Mouse (Mus musculus): ENCODE results near the gene Pitx2. TPM values are rescaled to one million over a fixed set of nuclear protein-coding genes. Genes with fewer than 3 reads are reported as not detected.

Gene Pitx2
- total RNA-seq, 2 experiments from 2014 or later: 2.5 to 6.4 TPM

DNA sequence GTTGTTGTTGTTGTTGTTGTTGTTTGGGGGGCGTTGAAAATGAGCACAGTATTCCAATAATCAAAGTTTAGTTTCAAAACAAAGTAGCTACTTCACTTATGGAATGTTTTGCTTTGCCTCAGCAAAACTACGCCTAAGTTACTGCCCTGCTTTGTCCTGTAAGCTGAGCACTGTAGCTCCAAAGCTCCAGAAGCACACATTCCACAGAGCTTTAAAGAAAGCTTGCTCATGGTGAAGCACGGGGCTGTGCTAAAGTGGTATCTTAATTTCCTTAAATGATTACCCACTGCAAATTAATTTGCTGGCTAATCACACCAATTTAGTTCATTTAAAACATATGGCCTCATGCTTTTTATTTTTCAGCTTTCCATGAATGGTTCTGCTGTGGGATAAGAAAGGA, 1.5 kb downstream of the Pitx2 start:
- intact Hi-C loops (cut with DNase I): loop anchor here (10.0 kb wide), 1 partner anchor 316 kb away; no protein-coding TSS in a partner anchor
- no peak for DNase-seq

- intact Hi-C loops (cut with DNase I): loop anchor here (2.0 to 10.0 kb wide), 2 partner anchors 317 to 853 kb away; no protein-coding TSS in a partner anchor
Observed at GRCm38 (mm10) chr3:129201681-129202255, 2.1 kb downstream of the Pitx2 start.

DNA sequence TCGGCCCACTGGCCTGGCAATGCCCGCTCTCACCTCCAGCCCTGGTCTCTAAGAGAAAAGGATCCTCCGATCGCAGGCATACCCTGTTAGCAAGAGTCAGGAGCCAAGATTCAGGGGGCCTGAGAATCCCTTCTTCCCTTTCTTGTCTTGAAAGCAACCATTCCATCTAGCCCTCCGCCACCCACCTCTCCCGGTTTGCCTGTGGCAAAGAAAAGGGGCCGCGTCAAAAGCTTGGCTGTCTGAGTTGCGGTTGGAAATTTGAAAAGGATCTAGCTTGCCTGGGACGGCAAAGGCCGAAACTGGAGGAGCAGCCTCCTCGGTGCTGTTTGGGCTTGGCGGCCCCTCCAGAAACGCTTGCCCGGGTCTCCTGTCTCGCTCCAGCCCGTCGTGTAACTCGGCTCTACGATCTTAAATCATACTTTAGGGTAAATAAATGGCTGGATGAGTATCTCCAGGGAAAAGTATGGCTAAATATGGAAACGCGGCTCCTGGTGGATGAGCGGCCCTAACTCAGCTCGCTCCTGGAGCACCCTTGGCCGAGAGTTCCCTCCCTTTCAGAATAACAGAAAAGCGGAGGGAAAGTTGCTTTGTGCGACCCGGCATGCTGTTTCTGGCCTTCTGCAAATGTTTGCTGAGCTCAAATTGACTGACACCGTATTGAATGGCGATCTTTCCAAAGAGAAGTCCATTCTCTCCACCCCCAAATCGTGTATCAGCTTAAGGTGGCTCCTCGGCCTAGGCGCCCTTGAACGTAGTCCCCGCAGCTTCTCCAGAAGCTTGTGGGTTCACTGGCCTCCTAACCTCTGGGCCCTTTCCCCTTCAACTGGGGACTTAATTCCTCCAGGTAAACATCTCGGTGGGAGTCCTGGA, 3.4 kb downstream of the Pitx2 start:
- intact Hi-C loops (cut with DNase I): loop anchor here (2.0 to 10.0 kb wide), 2 partner anchors 318 to 854 kb away; no protein-coding TSS in a partner anchor
- DNase-seq: no peak

More at GRCm38 (mm10) chr3:129201681-129202255, 2.1 kb downstream of the Pitx2 start:
- DNase-seq: no peak

GRCm38 (mm10) chr3:129203761-129204440, 4.2 kb downstream of the Pitx2 start:
- intact Hi-C loops (cut with DNase I): loop anchor here (2.0 to 10.0 kb wide), 2 partner anchors 319 to 855 kb away; no protein-coding TSS in a partner anchor
- no peak for DNase-seq

DNA sequence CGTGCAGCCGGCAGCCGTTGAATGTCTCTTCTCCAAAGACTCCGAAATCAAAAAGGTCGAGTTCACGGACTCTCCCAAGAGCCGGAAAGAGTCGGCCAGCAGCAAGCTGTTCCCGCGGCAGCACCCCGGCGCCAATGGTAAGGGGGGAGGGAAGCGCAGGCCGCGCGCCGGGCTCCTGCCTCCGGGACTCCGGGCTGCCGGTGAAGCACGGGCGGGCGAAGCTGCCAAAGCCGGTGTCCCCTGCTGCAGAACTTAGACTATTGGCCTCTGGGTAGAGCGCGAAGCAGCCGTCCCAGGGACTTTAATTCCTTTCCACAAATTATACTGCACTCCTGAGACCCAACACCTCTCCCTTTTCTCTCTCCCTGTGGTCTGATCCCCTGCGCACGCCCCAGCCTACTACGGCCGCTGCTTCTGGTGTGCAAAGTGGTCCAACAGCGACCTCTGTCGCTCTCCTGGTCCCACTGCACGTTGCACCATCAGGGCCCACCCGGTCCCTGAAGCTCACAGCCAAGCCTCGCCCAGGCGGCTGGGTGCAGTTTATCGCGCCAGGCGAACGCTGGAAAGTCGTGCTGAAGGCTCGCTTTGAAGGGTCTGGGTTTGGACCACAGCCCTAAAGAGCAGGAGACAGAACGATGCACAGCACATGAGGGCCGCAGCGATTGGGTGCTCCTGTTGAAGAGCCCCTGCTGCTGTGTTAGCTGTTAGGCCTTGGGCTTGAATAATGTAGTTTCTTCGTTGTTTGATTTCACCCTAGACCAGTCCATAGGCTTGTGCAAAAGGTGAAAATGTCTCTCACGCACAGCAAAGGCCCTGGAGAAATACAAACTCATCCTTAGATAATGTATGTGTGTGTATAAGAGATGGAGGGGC, 5.0 kb downstream of the Pitx2 start:
- DNase-seq: peak; percentile 47 to 53
- intact Hi-C loops (cut with DNase I): loop anchor here (10.0 kb wide), 1 partner anchor 320 kb away; no protein-coding TSS in a partner anchor

DNA sequence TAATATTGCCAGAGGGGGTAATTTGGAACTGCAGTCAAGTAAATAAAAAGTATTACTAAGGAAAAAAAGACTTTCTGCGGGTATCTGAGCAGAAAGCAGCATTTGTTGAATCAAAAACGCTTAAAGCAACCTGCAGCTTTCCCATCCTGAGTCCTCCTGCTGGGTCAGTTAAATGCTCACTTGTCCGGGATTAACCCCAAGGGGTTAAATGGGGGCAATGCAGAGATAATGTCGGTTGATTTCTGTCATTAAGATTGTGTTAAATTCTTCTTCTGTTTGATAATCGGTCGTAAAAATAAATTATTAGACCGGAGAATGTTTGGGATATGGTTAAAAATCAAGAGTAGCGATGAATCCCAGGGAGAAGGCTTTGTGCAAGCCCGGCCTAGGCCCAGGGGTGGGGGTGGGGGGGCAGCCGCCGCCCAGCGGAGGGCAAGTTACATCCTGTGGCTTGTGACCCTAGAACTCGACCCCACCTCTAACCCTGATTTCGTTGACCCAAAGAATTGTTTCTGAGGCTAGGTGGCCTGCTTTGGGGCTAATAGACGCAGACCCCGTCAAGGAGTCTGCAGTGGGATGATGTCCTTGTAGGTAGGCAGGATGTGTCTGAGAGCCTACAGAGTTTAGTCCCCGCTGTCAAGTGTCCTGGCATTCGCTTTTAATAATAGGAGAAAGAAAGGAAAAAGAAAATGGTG, 6.0 kb downstream of the Pitx2 start:
- DNase-seq: no peak
- intact Hi-C loops (cut with DNase I): loop anchor here (10.0 kb wide), 1 partner anchor 321 kb away; no protein-coding TSS in a partner anchor

GRCm38 (mm10) chr3:129206776-129207175, 7.1 kb downstream of the Pitx2 start:
- intact Hi-C loops (cut with DNase I): loop anchor here (10.0 kb wide), 1 partner anchor 322 kb away; no protein-coding TSS in a partner anchor
- no peak for DNase-seq

- intact Hi-C loops (cut with DNase I): loop anchor here (10.0 kb wide), 1 partner anchor 323 kb away; no protein-coding TSS in a partner anchor
Observed at GRCm38 (mm10) chr3:129207231-129208030, 7.8 kb downstream of the Pitx2 start.

DNA sequence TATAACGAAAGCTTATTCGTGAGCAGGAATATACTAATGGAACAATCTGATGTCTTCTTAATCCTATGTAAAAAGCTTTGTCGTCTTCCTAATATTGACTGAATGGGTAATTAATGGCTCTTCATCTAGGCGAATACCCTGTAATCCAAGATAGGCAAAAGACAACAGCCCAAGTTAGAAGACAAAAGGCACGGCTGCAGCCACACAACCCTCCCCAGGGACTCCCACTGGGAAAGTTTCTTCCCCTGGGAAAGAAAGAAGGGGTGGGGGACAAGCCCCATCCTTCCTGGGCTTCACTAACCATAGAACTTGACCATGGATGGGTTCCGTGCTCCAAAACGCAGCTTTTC, 8.3 kb downstream of the Pitx2 start:
- intact Hi-C loops (cut with DNase I): loop anchor here (10.0 kb wide), 1 partner anchor 323 kb away; no protein-coding TSS in a partner anchor
- no peak for DNase-seq

More at GRCm38 (mm10) chr3:129207231-129208030, 7.8 kb downstream of the Pitx2 start:
- DNase-seq: no peak

- intact Hi-C loops (cut with DNase I): loop anchor here (10.0 kb wide), 1 partner anchor 324 kb away; no protein-coding TSS in a partner anchor
- no peak for DNase-seq
Observed at GRCm38 (mm10) chr3:129208421-129208820, 8.7 kb downstream of the Pitx2 start.

DNA sequence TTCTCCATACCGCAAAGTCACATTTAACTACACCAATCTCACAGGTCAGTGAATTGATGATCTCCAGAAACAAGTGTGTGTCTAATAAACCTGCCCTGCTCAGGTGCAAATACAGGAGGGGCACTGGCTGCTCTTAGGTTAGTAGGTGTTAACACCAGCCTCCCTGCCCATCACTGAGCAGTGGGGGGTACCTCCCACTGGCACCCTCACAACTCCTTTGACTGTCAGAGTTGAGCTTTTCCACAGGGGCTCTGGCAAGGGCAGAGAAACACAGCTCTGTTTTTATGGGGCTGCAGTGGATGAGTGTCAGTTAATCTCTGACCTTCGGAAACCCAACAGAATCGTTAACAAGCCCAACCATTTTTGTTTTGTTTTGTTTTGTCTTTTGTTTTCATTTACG, 9.6 kb downstream of the Pitx2 start:
- intact Hi-C loops (cut with DNase I): loop anchor here (10.0 kb wide), 1 partner anchor 324 kb away; no protein-coding TSS in a partner anchor
- DNase-seq: no peak

DNA sequence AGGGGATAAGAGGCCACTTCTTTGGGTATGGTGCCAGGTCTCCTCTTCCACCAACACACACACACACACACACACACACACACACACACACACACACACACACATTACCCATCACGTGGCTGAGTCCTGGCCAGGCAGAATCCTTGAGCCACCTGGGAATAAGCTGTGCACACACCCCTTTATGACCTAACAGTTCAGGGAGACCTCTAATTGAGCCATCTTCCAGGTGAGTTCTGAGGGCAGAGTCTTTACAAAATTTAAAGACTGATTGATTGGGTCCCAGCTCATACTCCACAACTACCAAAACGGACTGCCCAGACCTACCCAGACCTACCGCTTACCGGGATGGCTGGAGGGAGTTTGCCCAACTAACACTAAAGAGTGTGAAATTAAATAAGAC, 10.1 kb downstream of the Pitx2 start:
- intact Hi-C loops (cut with DNase I): loop anchor here (10.0 kb wide), 2 partner anchors 325 to 1205 kb away; no protein-coding TSS in a partner anchor
- DNase-seq: no peak

DNA sequence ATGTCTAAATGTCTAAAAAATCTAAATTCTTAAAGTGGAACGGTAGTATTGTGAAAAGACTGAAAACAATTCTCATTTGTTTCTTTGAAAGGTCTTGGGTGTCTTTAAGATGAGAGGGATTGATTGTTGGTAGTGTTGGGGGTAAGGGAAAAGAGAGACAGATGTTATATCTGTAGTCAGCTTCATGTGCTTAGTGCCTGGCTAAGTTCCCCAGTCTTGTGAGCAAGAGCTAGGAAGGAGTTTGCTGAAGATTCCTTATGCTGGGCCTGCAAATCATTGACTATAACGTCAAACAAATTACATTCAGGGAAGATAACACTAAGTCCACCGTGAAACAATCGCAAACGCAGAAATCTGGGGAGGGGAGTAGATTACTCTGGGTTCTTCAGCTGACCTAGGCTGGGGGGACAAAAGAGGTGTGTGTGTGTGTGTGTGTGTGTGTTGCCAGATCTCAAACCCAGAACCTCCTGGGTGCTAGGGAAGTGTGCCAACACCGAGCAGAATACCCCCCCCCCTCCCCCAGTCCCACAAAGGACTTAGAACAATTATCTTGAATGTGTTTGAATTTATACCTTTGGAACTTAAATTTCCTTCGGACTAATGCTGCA, 12.5 kb downstream of the Pitx2 start:
- intact Hi-C loops (cut with DNase I): loop anchor here (10.0 kb wide), 1 partner anchor 1207 kb away; no protein-coding TSS in a partner anchor

GRCm38 (mm10) chr3:129212807-129213206, 13.1 kb downstream of the Pitx2 start:
- intact Hi-C loops (cut with DNase I): loop anchor here (10.0 kb wide), 1 partner anchor 1208 kb away; no protein-coding TSS in a partner anchor
- DNase-seq: no peak

More for the DNA sequence above, 12.5 kb downstream of the Pitx2 start:
- DNase-seq: no peak

DNA sequence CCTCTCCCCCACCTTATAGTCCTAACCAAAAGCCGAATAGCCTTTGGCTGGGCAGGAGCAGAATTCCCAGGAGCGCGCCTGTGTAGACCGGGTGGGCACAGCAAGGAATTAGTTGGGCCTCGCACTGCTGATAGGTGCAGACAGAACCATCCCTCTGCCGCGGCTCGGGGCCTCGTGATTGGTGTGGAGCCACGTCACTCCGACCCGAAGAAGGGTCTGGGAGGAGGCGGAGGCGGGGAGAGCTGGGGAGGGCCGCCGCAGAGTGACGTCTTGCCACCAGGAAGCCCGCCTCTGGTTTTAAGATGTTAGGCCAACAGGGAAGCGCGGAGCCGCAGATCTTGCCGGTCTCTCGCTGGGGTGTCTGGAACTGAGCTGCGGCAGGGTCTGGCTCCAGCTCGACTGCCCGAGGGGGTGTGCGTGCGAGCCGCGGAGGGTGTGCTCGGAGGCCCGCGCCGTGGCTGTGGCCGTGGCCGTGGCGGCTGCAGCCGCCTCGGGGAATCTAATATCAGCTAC, 14.0 kb downstream of the Pitx2 start:
- DNase-seq: peak; percentile 84 to 86
- intact Hi-C loops (cut with DNase I): loop anchor here (10.0 kb wide), 1 partner anchor 1209 kb away; no protein-coding TSS in a partner anchor

DNA sequence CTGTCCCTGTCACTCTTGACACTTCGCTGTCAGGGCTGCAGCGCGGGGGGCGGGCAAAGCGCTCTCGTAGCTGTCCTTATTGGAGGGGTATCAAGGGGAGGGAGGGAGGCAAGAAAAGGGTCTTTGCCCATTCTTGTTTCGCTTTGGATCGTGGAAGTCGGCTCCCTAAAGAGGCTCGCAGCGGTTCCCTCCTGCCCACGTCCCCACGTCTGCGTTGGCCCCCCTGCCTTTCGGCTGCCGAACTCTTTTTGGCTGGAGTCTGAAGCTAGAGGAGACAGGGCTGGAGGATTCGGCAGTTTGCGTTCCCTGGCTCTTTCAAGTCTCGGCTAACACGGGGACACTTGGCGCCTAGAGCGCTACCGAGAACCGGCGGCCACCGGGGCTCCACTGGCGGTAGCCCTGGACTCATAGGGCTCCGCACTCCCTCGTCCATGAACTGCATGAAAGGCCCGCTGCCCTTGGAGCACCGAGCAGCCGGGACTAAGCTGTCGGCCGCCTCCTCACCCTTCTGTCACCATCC, 14.5 kb downstream of the Pitx2 start:
- peak in 1 of 2 experiments; percentile 32 for DNase-seq
- intact Hi-C loops (cut with DNase I): loop anchor here (10.0 kb wide), 1 partner anchor 1209 kb away; no protein-coding TSS in a partner anchor
